Mouse (Mus musculus) embryonic fibroblast, embryonic 13.5 days (primary cell): ENCODE data around the gene Usp22. TPM values are rescaled to one million over a fixed set of nuclear protein-coding genes. Genes with fewer than 3 reads are reported as not detected.

Experiments used
- H3K27ac ChIP-seq: 2 replicates; pipeline ENCODE4 v1.5.1; 2012; ENCODE audit warnings: low read length, control low read depth, inconsistent platforms; ENCODE audit not compliant: insufficient read depth
- H3K4me1 ChIP-seq: 2 replicates; pipeline ENCODE4 v1.6.1; 2011; ENCODE audit warnings: low read length; ENCODE audit not compliant: control insufficient read depth, insufficient read depth
- H3K4me3 ChIP-seq: 2 replicates; pipeline ENCODE4 v1.5.1; 2011; ENCODE audit warnings: mild to moderate bottlenecking, control low read depth, low read length; ENCODE audit not compliant: insufficient read depth
- CTCF ChIP-seq: IDR thresholded peaks from 2 replicates; pipeline ENCODE4 v1.5.1; 2011; ENCODE audit warnings: mild to moderate bottlenecking, control low read depth, low read length, moderate library complexity, borderline replicate concordance; ENCODE audit not compliant: insufficient read depth
- POLR2A ChIP-seq: IDR thresholded peaks from 2 replicates; pipeline ENCODE4 v1.6.1; 2011; ENCODE audit warnings: low read depth, mild to moderate bottlenecking, control low read depth, low read length, moderate library complexity
- polyA plus RNA-seq: library from polyadenylated mRNA; stranded (reverse); fragments of >200 nt; gene quantifications from 2 replicates; pipeline ENCODE4 v1.2.4, GENCODE M21; 2011; ENCODE audit warnings: low read depth; ENCODE audit not compliant: missing spikeins, insufficient read length

Gene Usp22
- polyA plus RNA-seq, 1 experiment, result 117 TPM

GRCm38 (mm10) chr11:61207487-61208246, 32.8 kb upstream of the Usp22 start, which contains the start of gene Aldh3a1:
Aldh3a1 (plus strand) TSS chr11:61207537.
- no peak for TF ChIP-seq CTCF
- TF ChIP-seq POLR2A, result no peak
- Histone ChIP-seq H3K4me1 (no peaks in the 10 kb centered on the region), H3K4me3 (no peak within 1 kb of the TSS), H3K27ac (no peak within 1 kb of the TSS)

DNA sequence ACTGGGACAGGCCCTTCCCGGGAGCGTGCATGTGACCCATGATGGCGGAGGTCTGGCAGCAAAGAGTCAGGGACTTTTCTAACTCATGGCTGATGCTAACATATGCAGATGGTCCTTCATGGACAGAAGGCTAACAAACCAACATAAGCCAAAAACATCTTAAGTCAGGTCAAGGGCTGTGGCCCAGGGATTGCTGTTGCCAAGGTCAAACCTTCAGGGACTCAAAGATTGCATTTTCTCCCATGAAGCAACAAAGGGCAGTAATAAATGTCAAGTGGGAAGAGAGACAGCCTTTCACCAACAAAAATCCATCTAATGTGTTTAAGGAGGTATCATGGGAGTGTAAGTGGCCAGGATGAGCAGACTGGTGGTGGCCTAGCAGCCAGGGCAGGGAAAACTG, 31.3 kb upstream of the Usp22 start:
- Histone ChIP-seq H3K4me3 (no peak overlapping the region), H3K4me1 (no peaks in the 10 kb centered on the region), H3K27ac (no peak overlapping the region)
- TF ChIP-seq CTCF, result no peak
- no peak for TF ChIP-seq POLR2A

GRCm38 (mm10) chr11:61205167-61205950, 30.5 kb upstream of the Usp22 start:
- Histone ChIP-seq H3K4me3 (no peak overlapping the region), H3K4me1 (no peaks in the 10 kb centered on the region), H3K27ac (no peak overlapping the region)
- TF ChIP-seq CTCF (no peak), POLR2A (no peak)

GRCm38 (mm10) chr11:61202810-61203209, 28.0 kb upstream of the Usp22 start:
- Histone ChIP-seq H3K4me1 (peaks cover 9% of the 10 kb centered on the region), H3K27ac (no peak overlapping the region)
- TF ChIP-seq POLR2A, result no peak

DNA sequence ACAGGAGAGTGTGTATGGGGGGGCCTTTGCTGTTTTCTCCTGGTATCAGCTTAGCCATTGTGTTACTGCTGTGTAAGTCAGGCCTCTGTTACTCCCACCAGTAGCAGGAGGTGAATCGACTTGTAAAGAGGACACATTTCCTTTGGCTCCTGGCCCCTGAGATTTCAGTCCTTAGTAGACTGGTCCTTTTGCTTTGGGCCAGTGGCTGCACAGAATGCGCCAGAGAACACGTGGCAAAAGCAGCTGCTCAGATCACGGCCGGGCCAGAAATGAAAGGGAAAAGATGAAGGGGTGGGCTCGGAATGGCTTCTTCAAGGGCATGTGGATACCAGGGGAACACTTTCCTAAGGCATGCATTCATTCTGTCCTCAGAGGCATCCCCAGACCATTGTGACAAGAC, 27.3 kb upstream of the Usp22 start:
- no peak for TF ChIP-seq POLR2A
- no peak for TF ChIP-seq CTCF
- Histone ChIP-seq H3K27ac (no peak overlapping the region), H3K4me3 (no peak overlapping the region), H3K4me1 (peaks cover 9% of the 10 kb centered on the region)

More at GRCm38 (mm10) chr11:61202810-61203209, 28.0 kb upstream of the Usp22 start:
- no peak overlapping the region for H3K4me3 ChIP-seq

DNA sequence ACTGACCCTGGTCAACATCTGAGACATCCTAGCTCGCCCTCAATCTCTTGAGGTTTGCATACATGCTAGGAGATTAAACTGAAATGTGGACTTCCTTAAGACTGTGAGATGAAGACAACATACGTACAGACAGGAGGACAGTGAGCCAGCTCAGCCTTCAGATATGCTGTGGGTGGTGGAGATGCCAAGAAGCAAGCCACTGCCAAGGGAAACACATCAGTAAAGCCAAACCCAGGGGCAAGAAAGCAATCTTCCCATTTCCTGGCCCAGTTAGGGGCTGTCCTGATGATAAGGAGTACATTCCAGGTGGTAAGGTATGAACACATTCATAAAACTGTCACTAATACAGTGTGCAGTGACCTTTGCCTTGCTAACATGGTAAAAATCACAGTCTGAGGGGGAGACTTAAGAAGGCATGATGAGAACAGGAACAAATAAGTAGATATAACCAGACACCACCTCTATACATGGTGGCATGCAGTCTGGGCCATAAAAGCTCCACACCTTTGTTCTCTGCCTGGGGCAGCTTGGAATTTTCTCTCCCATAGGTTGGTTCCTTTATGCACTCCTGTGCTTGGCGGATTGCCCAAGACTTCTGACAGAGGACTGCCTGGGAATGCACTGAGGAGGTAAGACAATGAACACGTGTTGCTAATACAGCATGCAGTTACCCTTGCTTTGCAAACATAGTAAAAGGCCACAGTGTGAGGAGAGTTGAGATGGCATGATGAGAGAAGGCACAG, 24.9 kb upstream of the Usp22 start:
- no peak overlapping the region for H3K27ac ChIP-seq
- TF ChIP-seq CTCF (no peak), POLR2A (no peak)
- peaks cover 9% of the 10 kb centered on the region for H3K4me1 ChIP-seq

GRCm38 (mm10) chr11:61197935-61198334, 23.1 kb upstream of the Usp22 start:
- TF ChIP-seq POLR2A (no peak), CTCF (no peak)
- Histone ChIP-seq H3K27ac (no peak overlapping the region), H3K4me1 (peaks cover 9% of the 10 kb centered on the region), H3K4me3 (no peak overlapping the region)

More for the DNA sequence above, 24.9 kb upstream of the Usp22 start:
- no peak overlapping the region for H3K4me3 ChIP-seq

DNA sequence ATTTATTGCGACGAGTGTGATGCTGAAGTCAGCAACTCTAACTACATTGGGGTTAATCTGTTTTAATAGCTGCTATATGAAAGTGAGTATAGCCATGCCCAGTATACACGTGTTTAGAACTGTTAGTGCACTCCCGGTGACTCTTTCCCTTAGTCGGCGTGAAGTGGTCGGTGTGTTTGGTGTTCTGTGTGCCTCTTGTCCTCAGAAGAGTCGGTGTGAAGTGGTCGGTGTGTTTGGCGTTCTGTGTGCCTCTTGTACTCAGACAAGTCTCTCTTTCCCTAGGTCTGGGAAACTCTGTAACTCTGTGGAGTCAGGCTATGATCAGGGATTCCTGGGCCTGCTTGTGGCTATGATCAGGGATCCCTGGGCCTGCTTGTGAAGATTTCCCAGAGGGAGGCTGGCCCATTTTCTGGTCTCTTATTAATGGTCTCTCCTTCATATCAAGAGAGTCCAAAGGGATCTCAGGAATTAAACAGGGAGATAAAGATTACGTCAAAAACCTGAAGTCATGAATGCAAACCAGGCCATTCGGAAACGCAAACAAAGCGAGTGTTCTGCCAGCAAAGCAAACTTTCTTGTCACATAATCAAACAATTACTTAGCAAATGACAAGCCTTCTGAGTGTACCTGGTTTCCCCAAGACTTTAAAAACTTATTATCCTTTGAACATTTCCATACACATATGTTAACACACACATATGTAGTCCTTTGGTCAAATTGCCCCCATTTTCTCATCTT, 21.9 kb upstream of the Usp22 start:
- TF ChIP-seq POLR2A (no peak), CTCF (no peak)
- H3K4me3 ChIP-seq, result no peak overlapping the region
- H3K4me1 ChIP-seq, result peaks cover 9% of the 10 kb centered on the region
- H3K27ac ChIP-seq, result no peak overlapping the region

- TF ChIP-seq CTCF (peak; percentile 100), POLR2A (no peak)
- Histone ChIP-seq H3K4me1 (no peaks in the 10 kb centered on the region), H3K4me3 (no peak overlapping the region), H3K27ac (no peak overlapping the region)
Observed at GRCm38 (mm10) chr11:61193392-61193791, 18.5 kb upstream of the Usp22 start.
